Mouse (Mus musculus): ENCODE results near the gene Park7. TPM values are rescaled to one million over a fixed set of nuclear protein-coding genes. Genes with fewer than 3 reads are reported as not detected.
A peak's percentile ranks its signal among the peaks of the same experiment; 100 is the strongest.
"Not testable (repeated sequence)": the region's sequence is repeated elsewhere in the genome, so short reads cannot be mapped to it uniquely, and the experiment has no call there.

The Park7 gene
- polyA plus RNA-seq, 1 experiment from 2014 or later = 231 TPM

DNA sequence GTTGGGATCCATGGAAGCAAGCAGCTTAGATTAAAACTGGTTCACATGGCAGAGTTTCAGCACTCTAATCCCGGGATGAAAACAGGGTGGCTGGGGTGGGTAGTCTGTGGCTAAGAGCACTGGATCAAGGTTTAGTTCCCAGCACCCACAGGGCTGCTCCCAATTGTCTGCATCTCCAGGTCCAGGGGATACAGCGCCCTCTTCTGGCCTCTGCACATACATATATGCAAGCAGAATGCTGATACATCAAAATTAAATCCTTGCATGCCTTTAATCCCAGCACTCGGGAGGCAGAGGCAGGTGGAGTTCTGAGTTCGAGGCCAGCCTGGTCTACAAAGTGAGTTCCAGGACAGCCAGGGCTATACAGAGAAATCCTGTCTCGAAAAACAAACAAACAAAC is 5.7 kb downstream of the Park7 start:
- peaks cover 23% of the 10 kb centered on the region for H3K36me3 ChIP-seq (ENCODE audit: control insufficient read depth, insufficient read depth)
- not testable (repeated sequence) for H3K27me3 ChIP-seq (replicated peaks; ENCODE audit: control insufficient read depth, insufficient read depth, low read length); ATAC-seq; H3K4me2 ChIP-seq (replicated peaks; ENCODE audit: low read depth); H3K4me3 ChIP-seq (ENCODE audit: low read depth, low read length); H3K27ac ChIP-seq (ENCODE audit: low read depth, low read length); H3K9me3 ChIP-seq (ENCODE audit: control insufficient read depth); H3K4me1 ChIP-seq (replicated peaks; ENCODE audit: control insufficient read depth, insufficient read depth, low read length); H3K9ac ChIP-seq (ENCODE audit: low read depth, low read length)
- peak; percentile 53 for TF ChIP-seq CTCF (IDR thresholded peaks at IDR 0.05; ENCODE audit: low read depth)
- 75% methylated on average over 5 of the region's 5 CpGs for WGBS

DNA sequence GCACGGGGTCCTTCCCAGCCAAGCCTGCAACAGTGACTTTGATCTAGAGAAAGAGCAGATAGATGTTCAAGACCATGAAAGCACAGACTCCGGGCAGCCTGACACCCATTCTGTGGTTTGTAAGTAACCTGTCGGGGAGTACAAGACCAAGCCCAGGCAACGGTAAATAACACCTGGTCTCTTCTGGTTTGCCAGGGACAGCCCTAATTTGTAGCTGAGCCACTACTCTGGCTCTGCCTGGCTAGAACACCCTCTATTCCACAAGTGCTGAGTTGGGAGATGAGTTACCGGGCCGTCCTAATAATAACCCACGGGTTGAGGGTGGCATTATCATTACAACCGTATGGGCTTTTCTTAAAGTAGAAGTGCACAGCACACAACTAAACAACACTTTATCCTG is 7.1 kb downstream of the Park7 start:
- Histone ChIP-seq H3K36me3 (ENCODE audit: control insufficient read depth, insufficient read depth) (peaks cover 37% of the 10 kb centered on the region), H3K27me3 (replicated peaks; ENCODE audit: control insufficient read depth, insufficient read depth, low read length) (no peaks in the 10 kb centered on the region), H3K27ac (ENCODE audit: low read depth, low read length) (no peak overlapping the region), H3K4me2 (replicated peaks; ENCODE audit: low read depth) (no peak overlapping the region), H3K9ac (ENCODE audit: low read depth, low read length) (no peak overlapping the region), H3K4me1 (replicated peaks; ENCODE audit: control insufficient read depth, insufficient read depth, low read length) (no peaks in the 10 kb centered on the region), H3K9me3 (ENCODE audit: control insufficient read depth) (no peaks in the 10 kb centered on the region), H3K4me3 (ENCODE audit: low read depth, low read length) (no peak overlapping the region)
- 89% methylated on average over 8 of the region's 8 CpGs for WGBS
- no peak for TF ChIP-seq CTCF (IDR thresholded peaks at IDR 0.05; ENCODE audit: low read depth)
- ATAC-seq = no peak

DNA sequence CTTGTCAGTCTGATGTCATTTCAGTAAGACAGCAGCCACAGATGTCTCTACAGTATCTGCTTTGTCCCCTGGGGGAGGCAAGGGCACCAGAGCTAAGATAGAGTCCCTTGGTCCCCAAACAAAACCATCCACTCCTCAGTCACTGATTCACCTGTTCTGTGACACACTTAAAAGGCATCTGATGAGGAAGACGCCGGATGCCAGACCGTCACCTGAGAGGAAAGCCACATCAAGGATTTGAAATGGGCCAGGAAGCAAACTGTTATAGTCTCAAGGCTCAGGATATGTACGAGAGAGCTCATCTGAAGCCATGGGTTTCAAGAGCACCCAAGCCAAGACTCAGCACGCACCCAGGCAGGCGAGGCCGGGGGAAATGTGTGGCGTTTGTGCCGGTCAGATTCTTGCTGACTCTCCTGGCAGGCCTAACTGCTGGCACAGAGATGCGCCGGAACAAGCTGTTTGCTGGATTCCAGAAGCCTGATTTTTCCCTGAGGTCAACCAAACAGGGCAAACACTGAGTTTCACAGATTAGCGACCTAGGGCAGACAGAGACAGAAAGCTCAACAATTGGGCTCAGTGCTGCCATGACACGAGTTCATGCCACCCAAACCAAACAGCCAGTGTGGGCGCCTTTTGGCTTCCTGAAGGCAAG is 11.0 kb downstream of the Park7 start:
- no peaks in the 10 kb centered on the region for H3K9me3 ChIP-seq (ENCODE audit: control insufficient read depth)
- 92% methylated on average over 14 of the region's 14 CpGs for WGBS
- no peaks in the 10 kb centered on the region for H3K4me1 ChIP-seq (replicated peaks; ENCODE audit: control insufficient read depth, insufficient read depth, low read length)
- H3K36me3 ChIP-seq (ENCODE audit: control insufficient read depth, insufficient read depth) = peaks cover 65% of the 10 kb centered on the region
- H3K27ac ChIP-seq (ENCODE audit: low read depth, low read length) = no peak overlapping the region
- H3K4me2 ChIP-seq (replicated peaks; ENCODE audit: low read depth) = no peak overlapping the region
- no peak overlapping the region for H3K4me3 ChIP-seq (ENCODE audit: low read depth, low read length)
- ATAC-seq = no peak
- TF ChIP-seq CTCF (IDR thresholded peaks at IDR 0.05; ENCODE audit: low read depth) = no peak
- H3K9ac ChIP-seq (ENCODE audit: low read depth, low read length) = no peak overlapping the region
- no peaks in the 10 kb centered on the region for H3K27me3 ChIP-seq (replicated peaks; ENCODE audit: control insufficient read depth, insufficient read depth, low read length)

DNA sequence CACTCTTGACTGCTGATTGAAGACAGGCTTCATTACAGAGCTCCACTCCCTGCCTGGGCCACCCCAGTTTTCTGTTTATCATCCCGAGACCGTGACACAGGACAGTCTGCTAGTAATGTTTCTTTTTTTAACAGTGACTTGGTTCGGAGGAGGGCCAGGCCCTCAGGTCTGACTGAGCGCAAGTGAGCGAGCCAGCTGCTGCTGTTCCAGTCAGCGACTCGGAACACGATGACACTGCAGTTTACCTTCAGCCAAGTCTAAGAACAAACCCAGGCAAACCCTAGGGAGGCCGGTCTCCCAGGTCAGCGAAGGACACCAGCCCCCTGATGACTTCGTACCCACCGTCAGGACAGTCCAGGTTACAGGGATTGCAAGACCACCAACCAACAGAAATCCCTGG is 12.2 kb downstream of the Park7 start:
- no peaks in the 10 kb centered on the region for H3K9me3 ChIP-seq (ENCODE audit: control insufficient read depth)
- no peak overlapping the region for H3K27ac ChIP-seq (ENCODE audit: low read depth, low read length)
- ATAC-seq = no peak
- no peaks in the 10 kb centered on the region for H3K27me3 ChIP-seq (replicated peaks; ENCODE audit: control insufficient read depth, insufficient read depth, low read length)
- H3K4me3 ChIP-seq (ENCODE audit: low read depth, low read length) = no peak overlapping the region
- WGBS = 90% methylated on average over 12 of the region's 12 CpGs
- no peak overlapping the region for H3K4me2 ChIP-seq (replicated peaks; ENCODE audit: low read depth)
- peaks cover 76% of the 10 kb centered on the region for H3K36me3 ChIP-seq (ENCODE audit: control insufficient read depth, insufficient read depth)
- no peak for TF ChIP-seq CTCF (IDR thresholded peaks at IDR 0.05; ENCODE audit: low read depth)
- H3K4me1 ChIP-seq (replicated peaks; ENCODE audit: control insufficient read depth, insufficient read depth, low read length) = no peaks in the 10 kb centered on the region
- H3K9ac ChIP-seq (ENCODE audit: low read depth, low read length) = no peak overlapping the region

DNA sequence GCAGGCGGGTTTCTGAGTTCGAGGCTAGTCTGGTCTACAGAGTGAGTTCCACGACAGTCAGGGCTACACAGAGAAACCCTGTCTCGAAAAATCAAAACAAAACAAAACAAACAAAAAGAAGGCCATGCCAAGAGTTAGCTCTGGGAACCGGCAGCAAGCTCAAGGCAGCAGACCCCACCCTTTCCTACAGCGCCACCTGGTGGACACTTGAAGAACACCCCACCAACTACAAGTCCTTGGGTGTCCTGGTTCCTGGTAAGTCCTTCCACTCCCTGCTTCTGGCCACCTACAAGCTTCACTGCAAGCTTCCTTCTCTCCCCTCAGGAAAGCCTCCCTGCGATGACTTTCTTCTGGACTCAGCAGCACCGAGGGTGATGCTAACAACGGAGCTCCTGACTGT is 12.6 kb downstream of the Park7 start:
- Histone ChIP-seq H3K4me3 (ENCODE audit: low read depth, low read length) (no peak overlapping the region), H3K36me3 (ENCODE audit: control insufficient read depth, insufficient read depth) (peaks cover 77% of the 10 kb centered on the region), H3K27ac (ENCODE audit: low read depth, low read length) (no peak overlapping the region), H3K9me3 (ENCODE audit: control insufficient read depth) (no peaks in the 10 kb centered on the region), H3K4me1 (replicated peaks; ENCODE audit: control insufficient read depth, insufficient read depth, low read length) (no peaks in the 10 kb centered on the region), H3K4me2 (replicated peaks; ENCODE audit: low read depth) (no peak overlapping the region), H3K9ac (ENCODE audit: low read depth, low read length) (no peak overlapping the region), H3K27me3 (replicated peaks; ENCODE audit: control insufficient read depth, insufficient read depth, low read length) (no peaks in the 10 kb centered on the region)
- TF ChIP-seq CTCF (IDR thresholded peaks at IDR 0.05; ENCODE audit: low read depth) = peak; percentile 94
- WGBS = 47% methylated on average over 9 of the region's 9 CpGs
- no peak for ATAC-seq

DNA sequence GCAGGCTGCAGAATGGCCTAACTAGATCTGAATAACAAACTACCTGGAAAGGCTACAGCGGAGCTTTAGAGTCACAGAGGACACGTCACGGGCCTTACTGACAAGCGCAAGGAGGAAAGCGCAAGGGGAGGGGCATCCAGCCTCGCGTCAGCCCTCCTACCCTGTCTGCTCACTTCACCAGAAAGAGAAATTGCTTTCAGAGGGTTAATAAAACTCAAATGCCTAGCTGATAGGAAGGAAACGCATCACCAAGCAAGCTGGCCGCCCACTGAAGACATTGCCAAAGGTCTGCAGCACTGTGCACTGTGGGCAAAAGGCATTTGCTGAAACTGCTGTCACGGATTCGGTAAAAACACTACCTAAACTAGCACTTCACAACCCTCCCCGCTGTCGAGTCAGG is 13.8 kb downstream of the Park7 start:
- no peak for TF ChIP-seq CTCF (IDR thresholded peaks at IDR 0.05; ENCODE audit: low read depth)
- WGBS = 94% methylated on average over 13 of the region's 13 CpGs
- ATAC-seq = no peak
- Histone ChIP-seq H3K4me3 (ENCODE audit: low read depth, low read length) (no peak overlapping the region), H3K4me2 (replicated peaks; ENCODE audit: low read depth) (no peak overlapping the region), H3K9me3 (ENCODE audit: control insufficient read depth) (no peaks in the 10 kb centered on the region), H3K27me3 (replicated peaks; ENCODE audit: control insufficient read depth, insufficient read depth, low read length) (no peaks in the 10 kb centered on the region), H3K4me1 (replicated peaks; ENCODE audit: control insufficient read depth, insufficient read depth, low read length) (no peaks in the 10 kb centered on the region), H3K36me3 (ENCODE audit: control insufficient read depth, insufficient read depth) (peaks cover 78% of the 10 kb centered on the region), H3K9ac (ENCODE audit: low read depth, low read length) (no peak overlapping the region), H3K27ac (ENCODE audit: low read depth, low read length) (no peak overlapping the region)
